Comparison of ENCODE assay signal across 8 mouse cellular contexts in the genomic region with DNA sequence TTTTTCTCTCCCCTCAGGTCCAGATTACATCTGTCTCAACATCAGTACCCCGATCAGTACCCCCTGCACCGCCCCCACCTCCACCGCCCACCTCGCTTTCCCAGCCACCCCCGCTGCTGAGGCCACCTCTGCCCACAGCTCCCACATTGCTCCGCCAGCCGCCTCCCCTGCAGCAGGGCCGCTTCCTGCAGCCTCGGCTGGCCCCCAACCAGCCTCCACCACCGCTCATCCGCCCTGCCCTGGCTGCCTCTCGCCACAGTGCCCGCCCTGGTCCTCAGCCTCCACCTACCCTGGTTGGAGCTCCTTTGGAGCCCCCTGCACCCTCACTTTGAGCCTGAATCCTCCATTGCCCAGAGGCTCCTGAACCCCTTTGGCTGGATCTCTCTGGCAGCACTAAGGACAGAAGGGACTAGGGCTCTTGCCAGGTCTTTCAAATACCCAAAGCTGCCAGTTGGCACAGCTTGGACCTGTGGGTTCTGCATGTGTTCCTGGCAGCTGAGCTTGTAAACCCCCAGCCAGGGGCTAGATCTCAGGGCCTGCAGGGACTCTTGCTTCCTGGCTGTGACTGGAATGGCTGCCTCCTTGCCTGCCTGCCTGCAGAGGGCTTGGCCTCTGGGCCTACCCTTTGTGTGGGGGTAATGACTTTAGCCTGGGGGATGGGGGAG. TPM values are rescaled to one million over a fixed set of nuclear protein-coding genes. Genes with fewer than 3 reads are reported as not detected.
A peak's percentile ranks its signal among the peaks of the same experiment; 100 is the strongest.
DNase-seq lines count a peak whose midpoint lies in the region; ATAC-seq and TF ChIP-seq lines count a peak whose summit lies in the region.

No protein-coding gene starts in this region.

- no peak overlapping the region for H3K4me3 ChIP-seq in forebrain, embryonic 11.5 days (ENCODE audit: low read depth, low read length)
- no peak overlapping the region for H3K4me3 ChIP-seq in intestine, embryonic 15.5 days (replicated peaks)

- TF ChIP-seq CTCF in brain, embryonic 14.5 days (IDR thresholded peaks at IDR 0.05; ENCODE audit: borderline replicate concordance, extremely low read depth, insufficient read depth, insufficient read length), result no peak

- H3K4me2 ChIP-seq in forebrain, embryonic 11.5 days (ENCODE audit: low read depth, low read length, severe bottlenecking), result no peak overlapping the region
- H3K4me2 ChIP-seq in intestine, embryonic 15.5 days (replicated peaks), result no peak overlapping the region

- no peak for ATAC-seq in forebrain, embryonic 11.5 days (replicated peaks; ENCODE audit: low FRiP score)
- no peak for ATAC-seq in intestine, embryonic 15.5 days
- ATAC-seq in granulocyte monocyte progenitor cell, adult 5-6 weeks (replicated peaks; ENCODE audit: poor library complexity, severe bottlenecking), result no peak

- H3K4me1 ChIP-seq in forebrain, embryonic 11.5 days (replicated peaks; ENCODE audit: control insufficient read depth, insufficient read depth, low read length), result peaks cover 27% of the 10 kb centered on the region
- peaks cover 32% of the 10 kb centered on the region for H3K4me1 ChIP-seq in intestine, embryonic 15.5 days (replicated peaks)

- peaks cover 36% of the 10 kb centered on the region for H3K36me3 ChIP-seq in forebrain, embryonic 11.5 days (ENCODE audit: control insufficient read depth, insufficient read depth, low read length)
- H3K36me3 ChIP-seq in intestine, embryonic 15.5 days, result peaks cover 29% of the 10 kb centered on the region

- H3K27ac ChIP-seq in forebrain, embryonic 11.5 days (ENCODE audit: low read depth, low read length), result peak overlapping the region; percentile 8; the same call in 1 of the 2 replicates
- H3K27ac ChIP-seq in intestine, embryonic 15.5 days, result no peak overlapping the region

- no peaks in the 10 kb centered on the region for H3K9me3 ChIP-seq in forebrain, embryonic 11.5 days (ENCODE audit: control insufficient read depth, low read length)
- no peaks in the 10 kb centered on the region for H3K9me3 ChIP-seq in intestine, embryonic 15.5 days

- peak; percentile 53 to 81 for DNase-seq in layer of hippocampus, adult 18-20 months (ENCODE audit: low spot score in 2 of 2)
- no peak for DNase-seq in layer of hippocampus, adult 9-10 months (ENCODE audit: low spot score)
- peak; percentile 89 for DNase-seq in brain, embryonic 14.5 days (ENCODE audit: low read depth)
- no peak for DNase-seq in forebrain, embryonic 11.5 days (ENCODE audit: low spot score)
- peak; percentile 74 to 78 for DNase-seq in layer of hippocampus, postnatal 10 days (ENCODE audit: low spot score in 2 of 2)
- peak; percentile 61 for DNase-seq in thymus, postnatal 4 days

- 89% methylated on average over 13 of the region's 13 CpGs for WGBS in forebrain, embryonic 11.5 days
- 80% methylated on average over 13 of the region's 13 CpGs for WGBS in intestine, embryonic 15.5 days

- TF ChIP-seq POLR2A in brain, embryonic 14.5 days (IDR thresholded peaks at IDR 0.05; ENCODE audit: borderline replicate concordance, extremely low read depth, insufficient read depth, insufficient read length, poor library complexity, severe bottlenecking), result no peak

- no peaks in the 10 kb centered on the region for H3K27me3 ChIP-seq in forebrain, embryonic 11.5 days (ENCODE audit: control insufficient read depth, insufficient read depth, low read length)
- no peaks in the 10 kb centered on the region for H3K27me3 ChIP-seq in intestine, embryonic 15.5 days (replicated peaks)

- H3K9ac ChIP-seq in forebrain, embryonic 11.5 days (ENCODE audit: low read length), result no peak overlapping the region
- no peak overlapping the region; the same call in 1 of the 2 replicates for H3K9ac ChIP-seq in intestine, embryonic 15.5 days

RNA-seq across cellular contexts. Expression of gene Rcor2, which starts 7.3 kb away (rescaled TPM):
- total RNA-seq in layer of hippocampus, adult 18-20 months (2021), result 10 to 100 TPM; 12.7 to 13.9 TPM
- 134 and 211 TPM in 2 replicates for polyA plus RNA-seq in brain, embryonic 14.5 days (2012; rRNA removed)
- 62.8 and 72.4 TPM in 2 replicates for polyA plus RNA-seq in forebrain, embryonic 11.5 days (2014; fragmentation: Nextera tagmentation; extraction: Ambion mirVana)
- 10 to 100 TPM; 22.7 to 24.1 TPM for total RNA-seq in layer of hippocampus, postnatal 10 days (2021)
- 12.1 and 12.8 TPM in 2 replicates for polyA plus RNA-seq in intestine, embryonic 15.5 days (2015; fragmentation: Nextera tagmentation; extraction: Ambion mirVana)
- 3.1 and 6.9 TPM in 2 replicates for total RNA-seq in granulocyte monocyte progenitor cell, adult 5-6 weeks (2014; fragmentation: Nextera tagmentation)
- 3.4 and 5.2 TPM in 2 replicates for total RNA-seq in granulocyte monocyte progenitor cell, adult 5-6 weeks (2017)

RNA-seq across cellular contexts. Expression of gene Naa40, which starts 33.5 kb away (rescaled TPM):
- total RNA-seq in layer of hippocampus, adult 18-20 months (2021), result 10 to 100 TPM; 28.5 to 29.8 TPM
- 74.8 and 79.2 TPM in 2 replicates for polyA plus RNA-seq in brain, embryonic 14.5 days (2012; rRNA removed)
- polyA plus RNA-seq in forebrain, embryonic 11.5 days (2014; fragmentation: Nextera tagmentation; extraction: Ambion mirVana), result 106 and 107 TPM in 2 replicates
- total RNA-seq in layer of hippocampus, postnatal 10 days (2021), result 10 to 100 TPM; 36.3 to 45.6 TPM
- 49.8 and 52.9 TPM in 2 replicates for polyA plus RNA-seq in intestine, embryonic 15.5 days (2015; fragmentation: Nextera tagmentation; extraction: Ambion mirVana)
- 67.4 and 72.3 TPM in 2 replicates for total RNA-seq in granulocyte monocyte progenitor cell, adult 5-6 weeks (2014; fragmentation: Nextera tagmentation)
- total RNA-seq in granulocyte monocyte progenitor cell, adult 5-6 weeks (2017), result 42.9 and 49.3 TPM in 2 replicates

RNA-seq across cellular contexts. Expression of gene Cox8a, which starts 57.0 kb away (rescaled TPM):
- total RNA-seq in layer of hippocampus, adult 18-20 months (2021), result 1,000 to 10,000 TPM in 1 of 2 experiments, 100 to 1,000 TPM in 1; 974 to 1,030 TPM
- polyA plus RNA-seq in brain, embryonic 14.5 days (2012; rRNA removed), result 458 and 614 TPM in 2 replicates
- 678 and 706 TPM in 2 replicates for polyA plus RNA-seq in forebrain, embryonic 11.5 days (2014; fragmentation: Nextera tagmentation; extraction: Ambion mirVana)
- total RNA-seq in layer of hippocampus, postnatal 10 days (2021), result 100 to 1,000 TPM; 688 to 834 TPM
- 1,343 and 1,351 TPM in 2 replicates for polyA plus RNA-seq in intestine, embryonic 15.5 days (2015; fragmentation: Nextera tagmentation; extraction: Ambion mirVana)
- 854 and 878 TPM in 2 replicates for total RNA-seq in granulocyte monocyte progenitor cell, adult 5-6 weeks (2014; fragmentation: Nextera tagmentation)
- 563 and 615 TPM in 2 replicates for total RNA-seq in granulocyte monocyte progenitor cell, adult 5-6 weeks (2017)

Comparison
In these comparisons a context has a peak if more than half of its experiments do, and no peak if none do; other contexts are left out.
1. DNase-seq: peak in layer of hippocampus, adult 18-20 months (2 of 2), brain, embryonic 14.5 days (single experiment), layer of hippocampus, postnatal 10 days (2 of 2) and thymus, postnatal 4 days (single experiment); none in layer of hippocampus, adult 9-10 months (single experiment) and forebrain, embryonic 11.5 days (single experiment).